Mouse (Mus musculus) neural tube, embryonic 15.5 days (tissue): ENCODE data around the gene Rapgefl1. TPM values are rescaled to one million over a fixed set of nuclear protein-coding genes. Genes with fewer than 3 reads are reported as not detected.

ENCODE experiments used
- ATAC-seq: fragments of 200-750 bp; cut with Nextera tagmentation; 2 replicates; pipeline ENCODE4 v1.8.0; 2017; ENCODE audit warnings: mild to moderate bottlenecking, moderate TSS enrichment, moderate library complexity; ENCODE audit not compliant: low FRiP score
- H3K27ac ChIP-seq: fragments of 300-500 bp; sonication (generic); replicated peaks from 2 replicates; pipeline ENCODE4 v1.5.1; 2015; ENCODE audit warnings: mild to moderate bottlenecking, inconsistent platforms
- H3K27me3 ChIP-seq: fragments of 300-500 bp; sonication (generic); replicated peaks from 2 replicates; pipeline ENCODE4 v1.6.1; 2015; ENCODE audit warnings: inconsistent platforms
- H3K36me3 ChIP-seq: fragments of 300-500 bp; sonication (generic); 2 replicates; pipeline ENCODE4 v1.6.1; 2015; ENCODE audit warnings: inconsistent platforms
- H3K4me1 ChIP-seq: fragments of 300-500 bp; sonication (generic); 2 replicates; pipeline ENCODE4 v1.6.1; 2015; ENCODE audit warnings: inconsistent platforms
- H3K4me2 ChIP-seq: fragments of 300-500 bp; sonication (generic); 2 replicates; pipeline ENCODE4 v1.6.1; 2015; ENCODE audit warnings: inconsistent platforms, mild to moderate bottlenecking, moderate library complexity
- H3K4me3 ChIP-seq: fragments of 300-500 bp; sonication (generic); replicated peaks from 2 replicates; pipeline ENCODE4 v1.5.1; 2015; ENCODE audit warnings: mild to moderate bottlenecking, inconsistent platforms
- H3K9ac ChIP-seq: fragments of 300-500 bp; sonication (generic); replicated peaks from 2 replicates; pipeline ENCODE4 v1.6.1; 2015; ENCODE audit warnings: mild to moderate bottlenecking, inconsistent platforms
- H3K9me3 ChIP-seq: fragments of 300-500 bp; sonication (generic); replicated peaks from 2 replicates; pipeline ENCODE4 v1.6.1; 2016; ENCODE audit warnings: inconsistent platforms
- WGBS: fragments of 180-500 bp; shearing (Covaris S2); methylation state at CpG from one replicate; pipeline ENCODE4 v1.1.7; 2015; ENCODE audit warnings: mixed read lengths; 5-methylcytosine and 5-hydroxymethylcytosine counted together
- polyA plus RNA-seq: library from polyadenylated mRNA; unstranded; fragments of >200 nt; fragmentation: Nextera tagmentation; extraction: Ambion mirVana; gene quantifications from 2 replicates; pipeline ENCODE4 v1.2.1, GENCODE M21; 2015

Gene Rapgefl1
- polyA plus RNA-seq, 1 experiment from 2014 or later, result 13.7 TPM

DNA sequence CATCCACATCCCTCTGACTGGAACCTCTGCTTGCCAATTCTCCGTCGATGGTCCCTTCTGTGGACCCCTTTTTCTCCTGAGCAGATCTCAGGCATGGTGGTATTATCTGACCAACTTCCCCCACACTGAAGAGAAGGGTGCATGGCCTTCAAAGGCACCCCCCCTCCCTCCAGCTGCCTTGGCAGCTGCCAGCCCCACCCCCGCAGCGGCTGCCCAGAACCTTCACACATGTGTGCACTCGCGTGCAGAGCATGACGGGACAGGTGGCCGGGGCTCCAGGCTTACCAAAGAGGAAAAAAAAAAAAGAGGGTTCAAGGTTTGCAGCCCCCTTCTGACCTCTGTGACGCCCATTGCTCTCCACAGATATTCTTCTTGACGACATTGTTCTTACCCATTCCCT, 3.3 kb downstream of the Rapgefl1 start:
- ATAC-seq, result no peak
- no peak overlapping the region for H3K9ac ChIP-seq
- H3K27ac ChIP-seq, result no peak overlapping the region
- peaks cover 35% of the 10 kb centered on the region for H3K4me1 ChIP-seq
- H3K4me2 ChIP-seq, result no peak overlapping the region
- H3K27me3 ChIP-seq, result no peaks in the 10 kb centered on the region
- H3K9me3 ChIP-seq, result no peaks in the 10 kb centered on the region
- H3K36me3 ChIP-seq, result no peaks in the 10 kb centered on the region
- no peak overlapping the region for H3K4me3 ChIP-seq
- WGBS, result 66% methylated on average over 10 of the region's 10 CpGs

GRCm38 (mm10) chr11:98846016-98846415, 9.4 kb downstream of the Rapgefl1 start:
- WGBS, result 62% methylated on average over 13 of the region's 13 CpGs
- Histone ChIP-seq H3K4me3 (no peak overlapping the region), H3K4me2 (no peak overlapping the region), H3K27ac (no peak overlapping the region), H3K36me3 (peaks cover 16% of the 10 kb centered on the region; the same call in 1 of the 2 replicates), H3K27me3 (no peaks in the 10 kb centered on the region), H3K4me1 (peaks cover 21% of the 10 kb centered on the region), H3K9me3 (no peaks in the 10 kb centered on the region), H3K9ac (no peak overlapping the region)
- ATAC-seq, result no peak

- Histone ChIP-seq H3K9ac (no peak overlapping the region), H3K27ac (no peak overlapping the region), H3K4me1 (peaks cover 24% of the 10 kb centered on the region), H3K27me3 (no peaks in the 10 kb centered on the region), H3K9me3 (no peaks in the 10 kb centered on the region), H3K36me3 (peaks cover 18% of the 10 kb centered on the region), H3K4me3 (no peak overlapping the region), H3K4me2 (no peak overlapping the region)
- no peak for ATAC-seq
- WGBS, result 69% methylated on average over 19 of the region's 19 CpGs
Measured at GRCm38 (mm10) chr11:98846865-98847604, 10.4 kb downstream of the Rapgefl1 start.

- Histone ChIP-seq H3K4me3 (no peak overlapping the region), H3K9me3 (no peaks in the 10 kb centered on the region), H3K27me3 (no peaks in the 10 kb centered on the region), H3K36me3 (peaks cover 18% of the 10 kb centered on the region), H3K4me2 (peak overlapping the region; percentile 49), H3K27ac (no peak overlapping the region), H3K9ac (peak overlapping the region; percentile 29; the same call in 1 of the 2 replicates), H3K4me1 (peaks cover 24% of the 10 kb centered on the region)
- no peak for ATAC-seq
- WGBS, result 11% methylated on average over 19 of the region's 19 CpGs
Measured at GRCm38 (mm10) chr11:98849196-98849894, 12.8 kb downstream of the Rapgefl1 start.

- ATAC-seq, result peak; percentile 68
- Histone ChIP-seq H3K27me3 (no peaks in the 10 kb centered on the region), H3K4me3 (peak overlapping the region; percentile 25), H3K4me1 (peaks cover 24% of the 10 kb centered on the region), H3K4me2 (peak overlapping the region; percentile 49), H3K27ac (peak overlapping the region; percentile 51), H3K9me3 (no peaks in the 10 kb centered on the region), H3K36me3 (peaks cover 18% of the 10 kb centered on the region), H3K9ac (peak overlapping the region; percentile 29)
- WGBS, result 55% methylated on average over 26 of the region's 26 CpGs
Measured at GRCm38 (mm10) chr11:98850100-98851093, 13.8 kb downstream of the Rapgefl1 start.

DNA sequence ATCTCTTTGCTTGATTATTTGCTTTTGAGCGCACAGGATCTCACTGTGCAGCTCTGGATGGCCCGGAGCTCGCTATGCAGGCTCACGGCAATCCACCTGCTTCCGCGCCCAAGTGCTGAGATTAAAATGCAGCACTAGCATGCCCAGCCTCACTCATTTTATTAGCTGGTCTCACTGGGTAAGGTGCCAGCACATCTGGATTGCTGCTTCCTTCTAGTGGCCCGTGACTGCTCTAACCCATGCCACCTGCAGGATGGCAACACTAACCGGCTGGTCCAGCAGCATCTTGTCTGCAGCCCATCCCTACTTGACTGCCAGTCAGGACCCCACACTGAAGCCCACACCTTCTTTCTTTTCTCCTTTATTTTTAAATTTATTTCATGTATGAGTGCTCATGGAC, 17.5 kb downstream of the Rapgefl1 start:
- Histone ChIP-seq H3K36me3 (peaks cover 3% of the 10 kb centered on the region; the same call in 1 of the 2 replicates), H3K4me1 (peaks cover 22% of the 10 kb centered on the region), H3K9me3 (no peaks in the 10 kb centered on the region), H3K9ac (no peak overlapping the region), H3K4me2 (no peak overlapping the region), H3K4me3 (no peak overlapping the region), H3K27ac (no peak overlapping the region), H3K27me3 (no peaks in the 10 kb centered on the region)
- WGBS, result 88% methylated on average over 8 of the region's 8 CpGs
- ATAC-seq, result no peak

DNA sequence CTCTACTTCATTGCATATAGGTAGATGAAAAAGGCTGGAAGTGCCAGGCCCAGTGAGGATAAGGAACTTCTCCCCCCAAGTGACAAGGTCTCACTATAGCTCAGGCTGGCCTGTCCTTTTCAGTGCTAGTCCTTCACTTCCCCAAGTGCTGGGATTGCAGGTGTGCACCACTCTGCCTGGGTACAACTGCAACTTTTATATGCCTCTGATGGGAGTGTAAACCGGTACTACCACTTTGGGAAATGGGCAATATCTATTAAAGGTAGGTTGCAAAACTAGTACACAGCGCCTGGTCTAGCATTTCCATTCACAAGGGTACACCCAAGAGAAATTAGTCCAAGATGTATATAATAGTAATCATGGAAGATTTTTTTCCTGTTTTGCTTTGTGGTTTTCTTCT, 18.1 kb downstream of the Rapgefl1 start:
- Histone ChIP-seq H3K4me2 (no peak overlapping the region), H3K4me1 (peaks cover 16% of the 10 kb centered on the region), H3K27me3 (no peaks in the 10 kb centered on the region), H3K9me3 (no peaks in the 10 kb centered on the region), H3K36me3 (peaks cover 3% of the 10 kb centered on the region; the same call in 1 of the 2 replicates), H3K27ac (no peak overlapping the region), H3K4me3 (no peak overlapping the region), H3K9ac (no peak overlapping the region)
- WGBS, result 89% methylated on average over 2 of the region's 2 CpGs
- ATAC-seq, result no peak

DNA sequence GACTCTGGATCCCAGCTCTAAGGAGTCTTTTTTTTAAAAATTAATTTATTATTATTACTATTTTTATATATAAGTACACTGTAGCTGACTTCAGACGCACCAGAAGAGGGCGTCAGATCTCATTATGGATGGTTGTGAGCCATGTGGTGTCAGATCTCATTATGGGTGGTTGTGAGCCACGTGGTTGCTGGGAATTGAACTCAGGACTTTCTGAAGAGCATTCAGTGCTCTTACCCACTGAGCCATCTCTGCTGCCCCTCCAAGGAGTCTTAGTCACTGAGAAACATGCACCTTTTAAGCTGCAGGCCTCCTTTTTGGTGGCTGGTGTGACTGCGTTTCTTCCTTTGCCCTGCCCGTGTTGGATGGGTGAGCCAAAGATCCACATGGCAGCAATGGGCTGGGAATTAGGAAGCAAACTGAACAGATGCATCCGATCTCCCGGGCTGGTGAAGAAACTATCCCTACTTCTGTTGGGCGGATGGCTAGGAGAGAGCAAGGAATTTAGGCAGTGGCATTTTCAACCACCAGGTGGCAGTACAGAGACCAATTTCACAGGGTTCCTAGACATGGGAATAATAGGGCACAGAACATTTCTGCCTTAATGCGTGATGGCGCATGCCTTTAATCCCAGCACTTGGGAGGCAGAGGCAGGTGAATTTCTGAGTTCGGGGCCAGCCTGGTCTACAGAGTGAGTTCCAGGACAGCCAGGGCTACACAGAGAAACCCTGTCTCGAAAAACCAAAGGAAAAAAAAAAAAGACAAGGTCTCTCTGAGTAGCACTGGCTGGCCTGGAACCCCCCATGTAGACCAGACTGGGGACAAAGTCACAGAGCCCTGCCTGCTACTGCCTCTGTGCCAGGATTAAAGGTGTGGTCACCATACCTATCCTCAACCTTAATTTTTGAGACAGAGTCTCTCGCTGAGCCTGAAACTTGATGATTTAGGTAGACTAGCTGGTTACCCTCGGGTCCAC, 22.5 kb downstream of the Rapgefl1 start:
- WGBS, result 34% methylated on average over 14 of the region's 14 CpGs
- Histone ChIP-seq H3K27me3 (no peaks in the 10 kb centered on the region), H3K9ac (no peak overlapping the region), H3K27ac (no peak overlapping the region), H3K4me3 (no peak overlapping the region), H3K9me3 (no peaks in the 10 kb centered on the region), H3K4me1 (peaks cover 8% of the 10 kb centered on the region), H3K36me3 (no peaks in the 10 kb centered on the region), H3K4me2 (no peak overlapping the region)
- no peak for ATAC-seq

- H3K4me1 ChIP-seq, result peaks cover 26% of the 10 kb centered on the region
- peak; percentile 91 for ATAC-seq
Measured at GRCm38 (mm10) chr11:98863028-98863750, 26.6 kb downstream of the Rapgefl1 start, which contains the start of gene Wipf2. TSS of gene Wipf2 (plus strand) at chr11:98863638.

More at GRCm38 (mm10) chr11:98863028-98863750, 26.6 kb downstream of the Rapgefl1 start, which contains the start of gene Wipf2:
- peak within 1 kb of the TSS; percentile 74 for H3K4me2 ChIP-seq
- 6% methylated on average over 40 of the region's 41 CpGs for WGBS
- peaks cover 11% of the 10 kb centered on the region; the same call in 1 of the 2 replicates for H3K36me3 ChIP-seq
- peak within 1 kb of the TSS; percentile 66 for H3K4me3 ChIP-seq
- H3K27ac ChIP-seq, result peak within 1 kb of the TSS; percentile 96
- no peaks in the 10 kb centered on the region for H3K9me3 ChIP-seq
- peak within 1 kb of the TSS; percentile 68 for H3K9ac ChIP-seq
- no peaks in the 10 kb centered on the region for H3K27me3 ChIP-seq
